Mouse (Mus musculus): ENCODE measurements at regions not wholly inside any gene's neighbourhood (a gene's known extent, or its start where the extent isn't known, plus 50 kb on each side); places are given as distances from the start of the nearest gene placed in this dataset.

DNA sequence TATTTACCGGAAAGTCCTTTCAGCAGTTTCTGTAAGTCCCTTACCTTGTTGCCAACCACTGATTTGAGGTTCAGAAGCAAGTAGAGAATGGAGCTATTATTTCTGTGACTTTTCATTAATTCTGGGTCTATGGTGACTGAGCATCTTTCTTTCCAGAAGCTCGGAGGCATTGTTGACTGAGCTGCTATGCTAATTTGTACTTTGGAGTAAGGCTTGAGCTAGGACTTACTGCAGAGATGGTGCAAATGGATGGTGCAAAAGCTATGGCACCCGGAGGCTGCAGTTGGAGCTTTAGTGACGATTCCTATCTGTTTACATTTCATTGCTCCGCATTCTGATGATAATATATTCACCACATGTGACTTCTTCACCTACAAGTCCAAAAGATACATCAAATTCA lies 266.2 kb downstream of the Spry2 start:
- DNase-seq = no peak

DNA sequence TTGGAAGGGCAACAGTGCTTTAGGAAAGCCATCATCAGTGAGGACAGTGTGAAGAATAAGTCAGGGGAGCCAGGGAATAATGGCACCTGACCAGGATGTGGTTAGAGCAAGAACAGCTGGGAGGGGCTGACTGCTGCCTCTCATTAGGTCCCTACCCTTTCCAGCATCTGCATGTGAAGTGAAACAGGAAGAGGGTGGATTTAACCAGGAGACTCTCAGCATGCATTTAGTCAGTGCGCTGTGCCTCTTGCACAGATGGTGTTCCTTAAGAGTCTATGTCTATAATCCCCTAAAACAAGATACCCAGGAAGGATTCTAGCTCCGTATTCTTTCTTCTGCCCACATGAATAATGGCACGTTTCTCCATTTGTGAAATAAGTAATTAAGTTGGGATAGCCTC lies 267.9 kb downstream of the Spry2 start:
- DNase-seq = no peak

GRCm38 (mm10) chr14:105624387-105624786 lies 272.2 kb downstream of the Spry2 start:
- DNase-seq = no peak

DNA sequence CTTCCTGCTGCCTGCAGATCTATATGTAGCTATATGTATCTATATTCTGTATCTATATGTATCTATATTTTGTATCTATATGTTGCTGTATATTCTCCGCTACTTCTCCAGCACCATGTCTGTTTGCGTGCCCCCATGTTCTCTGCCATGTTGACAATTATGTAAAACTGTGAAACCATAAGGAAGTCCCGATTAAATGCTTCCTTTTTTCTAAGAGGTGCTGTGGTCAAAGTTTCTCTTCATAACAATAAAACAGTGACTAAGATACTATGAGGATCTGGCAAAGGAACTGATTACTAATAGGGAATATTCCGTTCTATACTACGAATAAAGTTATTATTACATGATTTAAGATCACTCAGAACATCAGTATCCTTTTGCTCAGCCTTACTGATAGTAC lies 274.5 kb downstream of the Spry2 start:
- no peak for DNase-seq

- no peak for DNase-seq
These were observed 275.5 kb downstream of the Spry2 start for GRCm38 (mm10) chr14:105621124-105621523.

- no peak for DNase-seq
These were observed 277.2 kb downstream of the Spry2 start for GRCm38 (mm10) chr14:105619449-105619848.

- no peak for DNase-seq
These were observed 280.9 kb downstream of the Spry2 start for GRCm38 (mm10) chr14:105615766-105616165.

DNA sequence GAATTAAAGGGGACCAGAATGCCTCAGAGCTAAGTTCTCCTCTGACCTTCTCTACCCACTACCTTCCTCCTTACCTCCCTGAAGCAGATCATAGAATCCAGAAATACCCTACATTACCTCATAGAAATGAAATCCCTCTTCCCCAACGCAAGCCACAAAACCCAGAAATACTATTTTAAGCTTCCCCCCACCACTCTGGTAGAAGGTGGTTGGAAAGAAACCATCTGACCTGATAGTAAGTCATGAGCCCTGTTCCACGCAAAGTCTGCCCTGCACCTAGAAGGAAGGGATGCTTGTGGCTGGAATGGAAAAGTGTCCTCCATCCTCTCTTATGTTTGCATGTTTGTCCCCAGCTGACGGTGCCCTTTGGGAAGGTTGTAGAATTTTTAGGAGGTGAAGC lies 283.8 kb downstream of the Spry2 start:
- DNase-seq = no peak

GRCm38 (mm10) chr14:105608804-105609203 lies 287.8 kb downstream of the Spry2 start:
- no peak for DNase-seq

DNA sequence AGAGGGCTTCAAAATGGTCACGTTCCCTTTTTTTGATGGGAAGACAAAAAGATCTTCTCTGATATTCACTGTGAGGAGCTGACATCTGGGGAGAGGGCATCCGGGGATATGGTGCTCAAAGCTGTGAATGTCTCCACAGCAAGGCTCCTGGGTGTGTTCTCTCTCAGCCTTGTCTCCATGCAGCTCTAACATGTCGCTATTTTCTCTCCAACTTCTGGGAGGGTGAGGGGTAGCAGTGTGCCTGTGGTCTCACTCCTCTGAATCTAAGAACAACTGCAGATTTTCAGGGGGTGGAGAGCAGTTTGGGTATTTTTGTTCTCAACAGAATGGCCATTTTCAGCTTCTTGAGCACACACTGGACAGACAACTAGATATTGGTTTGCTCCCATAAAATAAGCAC lies 290.1 kb downstream of the Spry2 start:
- DNase-seq = no peak

DNA sequence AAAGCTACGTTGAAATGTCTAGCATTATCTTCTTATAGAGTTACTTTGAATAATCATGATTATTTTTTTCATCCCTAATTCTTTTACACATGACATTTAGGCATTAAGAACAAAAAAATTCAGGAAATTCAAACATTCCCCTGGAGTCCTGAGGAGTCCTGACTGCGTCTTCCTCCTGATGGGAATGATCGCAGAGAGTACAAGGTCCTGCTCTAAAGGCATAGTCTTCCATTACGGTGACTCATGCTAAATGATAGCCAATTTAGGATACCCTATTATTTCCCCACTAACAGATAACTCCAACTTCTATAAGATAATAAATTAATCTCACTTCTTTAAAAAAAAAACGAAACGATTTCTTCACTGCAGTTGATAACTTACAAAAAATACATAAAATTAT lies 292.2 kb downstream of the Spry2 start:
- DNase-seq = no peak

- DNase-seq = peak; percentile 56
These were observed 293.6 kb downstream of the Spry2 start for GRCm38 (mm10) chr14:105603047-105603461.

DNA sequence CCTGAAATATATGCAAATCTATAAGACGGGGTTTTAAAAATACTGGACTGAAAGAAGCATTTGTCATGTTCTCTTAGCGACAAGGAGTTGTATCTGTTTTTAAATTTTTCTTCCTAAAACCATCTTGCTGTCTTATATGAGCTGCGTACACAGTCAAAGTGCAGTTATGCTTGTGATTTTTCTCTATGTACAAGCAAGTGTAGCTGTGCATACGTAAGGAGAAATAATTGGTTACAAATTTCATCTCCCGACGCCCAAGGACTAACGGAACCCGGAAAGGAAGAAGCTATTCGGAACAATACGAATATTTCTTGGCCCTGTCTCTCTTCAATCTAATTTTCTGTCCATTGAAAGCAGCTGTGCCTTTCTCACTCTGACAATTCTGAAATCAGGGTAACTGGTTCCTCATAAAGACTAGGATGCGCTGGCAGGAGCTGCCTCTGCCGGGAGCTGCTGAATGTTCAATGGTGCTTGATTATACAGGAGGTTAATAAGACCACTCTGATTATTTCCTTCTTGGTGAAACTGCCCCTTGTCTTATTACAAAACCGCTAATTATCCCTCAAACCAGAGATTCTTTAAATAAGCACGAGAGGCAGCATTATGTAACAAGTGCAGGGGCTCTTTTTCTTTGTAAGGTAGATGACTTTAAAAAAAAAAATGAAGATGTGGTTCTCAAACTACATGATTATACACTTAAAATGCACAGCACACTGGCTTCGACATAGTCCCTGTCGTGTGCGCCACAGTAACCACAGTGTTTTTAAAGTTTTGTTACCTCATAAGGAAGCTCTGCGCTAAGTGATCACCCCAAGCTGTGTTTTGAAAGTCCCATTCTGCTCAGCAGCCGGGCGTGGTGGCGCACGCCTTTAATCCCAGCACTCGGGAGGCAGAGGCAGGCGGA lies 296.8 kb downstream of the Spry2 start:
- no peak for DNase-seq

- no peak for DNase-seq
These were observed 306.9 kb downstream of the Spry2 start for GRCm38 (mm10) chr14:105589751-105590150.

GRCm38 (mm10) chr14:105589261-105589660 lies 307.4 kb downstream of the Spry2 start:
- DNase-seq = no peak

GRCm38 (mm10) chr14:105588391-105589163 lies 308.0 kb downstream of the Spry2 start:
- DNase-seq = no peak

DNA sequence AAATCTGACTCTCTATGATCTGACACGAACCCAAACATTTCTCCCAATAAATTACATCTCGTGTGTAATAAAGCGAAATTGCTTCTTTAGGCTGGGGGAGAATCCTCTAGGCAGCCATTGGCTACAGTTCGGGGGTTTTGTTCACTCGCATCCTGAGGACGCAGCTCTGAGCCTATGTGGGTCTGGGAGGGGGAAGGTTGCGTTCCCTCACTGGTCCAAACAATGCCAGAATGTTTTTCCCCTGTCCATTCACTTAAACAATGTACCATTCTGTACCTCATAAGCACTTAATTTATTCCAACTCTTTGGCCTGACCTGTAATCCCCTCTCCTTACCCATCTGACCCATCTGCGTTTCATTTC lies 308.6 kb downstream of the Spry2 start:
- DNase-seq = no peak

- no peak for DNase-seq
These were observed 312.0 kb downstream of the Spry2 start for GRCm38 (mm10) chr14:105584632-105585031.

DNA sequence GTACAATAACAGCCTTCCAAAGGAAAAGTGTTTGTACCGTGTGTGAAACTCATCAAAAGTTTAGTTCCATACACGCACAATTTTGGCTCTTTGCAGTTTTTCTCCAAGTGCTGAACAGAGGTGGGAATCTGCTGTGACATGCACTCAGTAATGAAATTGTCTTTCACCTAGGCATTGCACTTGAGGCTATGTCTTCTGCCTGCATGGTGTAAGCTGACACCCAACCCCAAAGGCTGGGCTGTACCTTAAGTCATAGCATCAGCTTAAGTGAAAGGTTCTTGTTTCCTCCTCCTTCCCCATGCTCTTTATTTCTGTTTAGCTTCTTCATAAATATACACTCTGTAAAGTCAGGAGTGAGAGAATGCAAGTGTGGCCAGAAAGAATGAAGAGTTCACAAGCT lies 313.1 kb downstream of the Spry2 start:
- DNase-seq = no peak

DNA sequence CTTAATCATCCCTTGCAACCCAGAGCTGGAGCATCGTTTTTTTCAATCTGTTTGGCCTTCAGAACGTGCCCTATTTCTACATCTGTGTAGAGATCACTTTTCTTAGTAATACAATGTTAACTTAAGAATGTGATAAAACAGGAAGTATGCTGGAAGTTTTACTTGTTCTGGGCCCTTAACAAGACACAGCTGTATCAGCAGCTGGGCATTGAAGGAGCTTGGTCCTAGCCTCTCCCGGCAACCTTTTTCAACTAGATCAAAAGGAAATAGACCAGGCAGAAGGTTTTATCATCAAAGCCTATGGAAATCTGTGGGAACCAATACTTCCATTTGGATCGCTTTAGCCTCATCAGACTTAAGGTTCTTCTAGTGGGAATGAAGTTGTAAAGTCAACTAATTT lies 317.9 kb downstream of the Ndfip2 start:
- DNase-seq = no peak

DNA sequence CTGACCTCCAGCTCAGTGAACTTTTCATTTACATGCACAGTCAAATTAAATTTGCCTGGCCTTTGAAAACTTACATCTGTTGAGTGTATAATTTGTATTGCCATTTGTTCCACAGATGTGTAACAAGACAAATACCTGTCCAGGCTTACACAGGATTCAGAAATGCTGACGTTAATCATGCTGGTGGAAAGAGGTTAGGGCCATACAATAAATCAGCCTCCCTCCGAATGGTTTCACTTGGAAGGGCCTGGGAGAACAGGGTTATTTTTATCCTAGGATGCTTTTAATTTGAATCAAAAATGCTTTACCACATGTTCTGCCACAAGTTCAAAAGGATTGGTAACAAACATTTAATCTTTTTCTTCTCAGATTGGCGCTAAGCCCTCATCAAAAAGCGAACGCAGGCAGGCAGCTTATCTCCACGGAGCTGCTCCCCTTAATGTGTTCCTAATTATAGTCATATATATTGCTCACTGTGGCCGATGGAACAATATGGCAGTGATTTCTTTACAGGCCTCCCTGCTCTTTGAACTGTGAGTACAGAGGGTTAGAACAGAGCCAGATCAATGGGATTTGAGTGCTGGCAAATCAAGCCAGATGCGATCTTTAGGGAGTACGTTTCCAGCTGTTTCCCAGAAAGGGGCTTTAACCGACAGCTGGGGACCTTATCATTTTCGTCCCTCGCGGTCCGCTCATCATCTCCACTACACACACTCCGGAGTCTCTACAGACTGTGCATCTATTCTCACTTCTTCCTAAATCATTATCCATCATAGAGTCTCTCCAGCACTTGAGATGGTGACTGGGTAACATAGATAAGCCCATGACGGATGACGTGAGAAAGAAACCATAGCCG lies 313.9 kb downstream of the Ndfip2 start:
- DNase-seq = no peak

- DNase-seq = no peak
These were observed 311.8 kb downstream of the Ndfip2 start for GRCm38 (mm10) chr14:105570156-105570555.

- peak; percentile 13 for DNase-seq
These were observed 307.5 kb downstream of the Ndfip2 start for GRCm38 (mm10) chr14:105565827-105566226.

Measured in thymus, postnatal 14 days (tissue).